In the genomic region with DNA sequence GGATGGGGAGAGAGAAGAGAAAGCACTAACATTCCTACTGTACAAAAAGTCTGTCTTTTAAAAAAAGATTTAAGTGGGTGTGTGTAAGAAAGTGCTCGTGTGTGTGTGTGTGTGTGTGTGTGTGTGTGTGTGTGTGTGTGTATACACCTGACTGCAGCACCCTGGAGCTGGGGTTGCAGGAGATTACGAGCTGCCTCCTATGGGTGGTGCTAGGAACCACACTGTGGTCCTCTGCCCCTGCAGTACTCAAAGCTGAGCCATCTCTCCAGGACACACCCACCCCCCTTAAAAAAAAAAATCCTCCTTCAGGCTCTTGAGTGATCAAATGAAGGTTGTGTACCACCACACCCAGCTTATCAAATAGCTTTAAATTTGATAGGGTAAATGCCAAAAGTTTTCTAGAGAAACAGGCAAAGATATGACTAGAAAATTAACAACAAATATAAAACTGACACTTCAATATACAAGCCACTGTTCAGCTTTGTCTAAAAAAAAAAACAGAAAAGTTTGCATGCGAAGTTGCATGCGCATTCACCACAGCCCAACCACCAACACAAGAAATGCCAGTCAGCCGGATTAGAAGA, we compare ENCODE assay signal across 37 mouse cellular contexts. TPM values are rescaled to one million over a fixed set of nuclear protein-coding genes. Genes with fewer than 3 reads are reported as not detected.
DNase-seq lines count a peak whose midpoint lies in the region; ATAC-seq and TF ChIP-seq lines count a peak whose summit lies in the region.
"Had no signal": no experiment of that assay in that cellular context is flagged by ENCODE, and none has a peak within 500 bp of the region (broad histone marks: within the 10 kb centered on the region; RNA-seq: fewer than 3 reads in every experiment).

No protein-coding gene starts in this region.

- peaks cover 17% of the 10 kb centered on the region in 2 experiments for H3K4me1 ChIP-seq in MEL (ENCODE audit: control insufficient read depth in 1 of 2, insufficient read depth in 2 of 2, low read length in 2 of 2)
- H3K4me1 ChIP-seq: limb, embryonic 10.5 days had no signal

- no peak for TF ChIP-seq POLR2A in MEL (IDR thresholded peaks at IDR 0.05; ENCODE audit: control insufficient read depth in 1 of 2, insufficient read depth in 1 of 2, low read depth in 1 of 2, low read length in 2 of 2, poor library complexity in 1 of 2)

- H3K36me3 ChIP-seq in MEL (ENCODE audit: control insufficient read depth in 1 of 2, insufficient read depth in 2 of 2, low read length in 2 of 2) (peaks cover 0 to 12% of the 10 kb centered on the region in 2 experiments; a peak in 2 of 4 replicates), macrophage (ENCODE audit: inconsistent target) (no peaks in the 10 kb centered on the region)
- H3K36me3 ChIP-seq: embryonic facial prominence, embryonic 13.5 days; forebrain, embryonic 10.5 days; forebrain, embryonic 15.5 days; hindbrain, embryonic 13.5 days; limb, embryonic 10.5 days; limb, embryonic 15.5 days; liver, embryonic 15.5 days had no signal

- H3K27ac ChIP-seq in MEL (ENCODE audit: control insufficient read depth, low read depth, low read length): peak overlapping the region; percentile 82
- peak overlapping the region; percentile 13; the same call in 1 of the 2 replicates for H3K27ac ChIP-seq in macrophage
- H3K27ac ChIP-seq: embryonic facial prominence, embryonic 13.5 days; forebrain, embryonic 10.5 days; forebrain, embryonic 15.5 days; hindbrain, embryonic 13.5 days; kidney, postnatal 0 days; limb, embryonic 10.5 days; limb, embryonic 15.5 days; liver, embryonic 15.5 days had no signal

- peak; percentile 14 to 25 (median 21); a peak in 2 of 6 replicates for TF ChIP-seq CTCF in MEL (IDR thresholded peaks at IDR 0.05 in 2 of 3, conservative IDR thresholded peaks at IDR 0.05 in 1 of 3; ENCODE audit: control insufficient read depth in 1 of 3, insufficient read depth in 1 of 3, low read depth in 2 of 3, low read length in 3 of 3, poor library complexity in 1 of 3, severe bottlenecking in 1 of 3)

- H3K4me3 ChIP-seq in MEL (ENCODE audit: control insufficient read depth in 1 of 2, insufficient read depth in 1 of 2, low read depth in 2 of 2, low read length in 2 of 2): peak overlapping the region; percentile 10 to 15; a peak in 2 of 4 replicates
- H3K4me3 ChIP-seq in macrophage (ENCODE audit: inconsistent target): no peak overlapping the region
- H3K4me3 ChIP-seq: embryonic facial prominence, embryonic 13.5 days; forebrain, embryonic 10.5 days; forebrain, embryonic 15.5 days; hindbrain, embryonic 13.5 days; limb, embryonic 10.5 days; limb, embryonic 15.5 days; liver, embryonic 15.5 days had no signal

- no peaks in the 10 kb centered on the region for H3K79me2 ChIP-seq in MEL (ENCODE audit: control insufficient read depth, insufficient read depth, low read length, poor library complexity)
- H3K79me2 ChIP-seq in macrophage (ENCODE audit: inconsistent target): no peaks in the 10 kb centered on the region

- intact Hi-C loops in heart, postnatal 25 days (cut with DNase I): loop anchor here (5.0 kb wide), 1 partner anchor 79 kb away; no protein-coding TSS in a partner anchor

- no peak for TF ChIP-seq RAD21 in MEL (IDR thresholded peaks at IDR 0.05; ENCODE audit: low read depth, low read length)

- peak; percentile 26 for DNase-seq in thymus, postnatal 4 days
- DNase-seq in thymus, postnatal 36 days: no peak
- DNase-seq in MEL (ENCODE audit: low read depth, low spot score): peak; percentile 76
- DNase-seq in heart, adult 9 months (ENCODE audit: low spot score in 2 of 2): no peak
- DNase-seq in heart, postnatal 25 days (ENCODE audit: low spot score): no peak
- DNase-seq: adrenal gland, adult 2 months; cerebellum, adult 11 months; cerebellum, adult 9-11 months; gastrocnemius, postnatal 25 days; heart, postnatal 4 days; kidney, adult 8-10 months; lung, embryonic 14.5 days; midbrain, embryonic 14.5 days; right cerebral cortex, adult 18-20 months; right cerebral cortex, postnatal 4 days had no signal

- H3K27me3 ChIP-seq in MEL (ENCODE audit: control insufficient read depth in 1 of 2, insufficient read depth in 2 of 2, low read length in 2 of 2): no peaks in the 10 kb centered on the region
- H3K27me3 ChIP-seq: embryonic facial prominence, embryonic 13.5 days; forebrain, embryonic 15.5 days; hindbrain, embryonic 13.5 days; limb, embryonic 15.5 days; liver, embryonic 15.5 days had no signal

- WGBS in macrophage (ENCODE audit: missing documents): 76% methylated on average over 5 of the region's 5 CpGs

- peak overlapping the region; percentile 23; the same call in 1 of the 2 replicates for H3K9ac ChIP-seq in MEL (ENCODE audit: control insufficient read depth, low read depth, low read length, poor library complexity, severe bottlenecking)
- H3K9ac ChIP-seq: embryonic facial prominence, embryonic 13.5 days; forebrain, embryonic 15.5 days; hindbrain, embryonic 13.5 days; limb, embryonic 15.5 days; liver, embryonic 15.5 days; lung, embryonic 14.5 days had no signal

- no peak for ATAC-seq in activated CD4-positive, CD25-positive, alpha-beta regulatory T cell, adult 4 months
- ATAC-seq: forebrain, embryonic 15.5 days; intestine, embryonic 16.5 days had no signal

- no peaks in the 10 kb centered on the region for H3K9me3 ChIP-seq in MEL (replicated peaks; ENCODE audit: insufficient read depth, low read length)
- H3K9me3 ChIP-seq: embryonic facial prominence, embryonic 13.5 days; forebrain, embryonic 10.5 days; forebrain, embryonic 15.5 days; hindbrain, embryonic 13.5 days; limb, embryonic 10.5 days; limb, embryonic 15.5 days; liver, embryonic 15.5 days had no signal

- peak; percentile 59 to 77; a peak in 3 of 4 replicates for TF ChIP-seq EP300 in MEL (IDR thresholded peaks at IDR 0.05; ENCODE audit: low read depth in 1 of 2, low read length in 2 of 2)

TF ChIP-seq in MEL, 35 proteins besides CTCF, POLR2A, EP300 and RAD21 (continues in another document):
- peak; percentile 94 for TF ChIP-seq ZNF384 (IDR thresholded peaks at IDR 0.05; ENCODE audit: low read depth, low read length)
- no peak for TF ChIP-seq USF1 (IDR thresholded peaks at IDR 0.05; ENCODE audit: low read depth, low read length)
- TF ChIP-seq CHD2 (IDR thresholded peaks at IDR 0.05; ENCODE audit: low read length): no peak
- TF ChIP-seq TBP (IDR thresholded peaks at IDR 0.05; ENCODE audit: low read depth, low read length): no peak
- no peak for TF ChIP-seq POLR2AphosphoS5 (IDR thresholded peaks at IDR 0.05; ENCODE audit: borderline replicate concordance, low read depth, low read length)
- TF ChIP-seq UBTF (IDR thresholded peaks at IDR 0.05; ENCODE audit: borderline replicate concordance, insufficient read depth, low read depth, low read length): no peak
- no peak for TF ChIP-seq RCOR1 (IDR thresholded peaks at IDR 0.05; ENCODE audit: low read depth, low read length)
- 0 out of 2 replicates have a peak, but pooled peaks have one; percentile 25 for TF ChIP-seq NRF1 (IDR thresholded peaks at IDR 0.05; ENCODE audit: insufficient read depth, low read depth, low read length, poor library complexity, severe bottlenecking)
- no peak for TF ChIP-seq MYC (IDR thresholded peaks at IDR 0.05; ENCODE audit: low read depth, low read length)
- TF ChIP-seq MAZ (IDR thresholded peaks at IDR 0.05; ENCODE audit: low read depth, low read length): no peak
- no peak; the same call in 1 of the 2 replicates for TF ChIP-seq ZKSCAN1 (IDR thresholded peaks at IDR 0.05; ENCODE audit: low read depth, low read length)
- no peak for TF ChIP-seq BHLHE40 (IDR thresholded peaks at IDR 0.05; ENCODE audit: borderline replicate concordance, low read depth, low read length)
- 0 out of 2 replicates have a peak, but pooled peaks have one; percentile 15 for TF ChIP-seq MAX (IDR thresholded peaks at IDR 0.05; ENCODE audit: low read length)
- no peak for TF ChIP-seq MEF2A (IDR thresholded peaks at IDR 0.05; ENCODE audit: extremely low read depth, insufficient replicate concordance, low read depth, low read length, poor library complexity, severe bottlenecking)
- TF ChIP-seq TCF12 (IDR thresholded peaks at IDR 0.05; ENCODE audit: low read depth, low read length): peak; percentile 54; the same call in 1 of the 2 replicates
- TF ChIP-seq HCFC1 (IDR thresholded peaks at IDR 0.05; ENCODE audit: low read depth, low read length): no peak
- no peak for TF ChIP-seq KAT2A (conservative IDR thresholded peaks at IDR 0.05; ENCODE audit: low read depth, low read length)
- TF ChIP-seq JUND (IDR thresholded peaks at IDR 0.05; ENCODE audit: low read depth, low read length): no peak
- no peak for TF ChIP-seq CHD1 (IDR thresholded peaks at IDR 0.05; ENCODE audit: low read depth, low read length)
- no peak for TF ChIP-seq ZC3H11A (IDR thresholded peaks at IDR 0.05; ENCODE audit: low read depth, low read length)
- no peak for TF ChIP-seq SMC3 (IDR thresholded peaks at IDR 0.05; ENCODE audit: low read depth, low read length)
- peak; percentile 24; the same call in 1 of the 2 replicates for TF ChIP-seq MYB (IDR thresholded peaks at IDR 0.05; ENCODE audit: low read depth, low read length)
- TF ChIP-seq MXI1 (IDR thresholded peaks at IDR 0.05; ENCODE audit: low read depth, low read length): peak; percentile 30; the same call in 1 of the 2 replicates

RNA-seq across cellular contexts. Expression of gene Abhd12b, which starts 12.9 kb away (rescaled TPM):
- 0.10 TPM in 1 of 2 replicates, not detected in the other for total RNA-seq in MEL (2012; rRNA removed)
- not detected for polyA plus RNA-seq in MEL (2012; ENCODE audit: insufficient read depth in 1 of 2, insufficient read length in 2 of 2, low read depth in 1 of 2, low replicate concordance in 2 of 2, missing spikeins in 1 of 2)
- not detected for total RNA-seq in macrophage (2018; cell fraction: chromatin; rRNA removed)
- total RNA-seq in macrophage (2018; cell fraction: cytosol; rRNA removed): not detected
- under 1 TPM in 1 of 26 experiments, not detected in 25; 0.50 TPM for total RNA-seq in macrophage (2018; cell fraction: nucleus; rRNA removed)
- polyA plus RNA-seq in macrophage (2018): not detected in 3 replicates
- polyA plus RNA-seq in activated CD4-positive, CD25-positive, alpha-beta regulatory T cell, adult 4 months (2017; shearing (Covaris generic)): 1 to 10 TPM; 1.0 to 1.2 TPM
- not detected for total RNA-seq in heart, postnatal 25 days (2021)
- total RNA-seq: adrenal gland, adult 2 months; adrenal gland, postnatal 36 days; ES-E14; gastrocnemius, adult 18-20 months; gastrocnemius, postnatal 25 days; heart, postnatal 4 days; left cerebral cortex, postnatal 10 days; monocyte, adult 5-6 weeks had no signal
- polyA plus RNA-seq: adrenal gland, adult 2 months; C2C12; forebrain, embryonic 10.5 days; forebrain, embryonic 15.5 days; heart, embryonic 11.5 days; heart, embryonic 16.5 days; kidney, postnatal 0 days; large intestine, adult 2 months; limb, embryonic 10.5 days; liver, embryonic 15.5 days; spleen, adult 2 months; thymus, postnatal 0 days had no signal

RNA-seq across cellular contexts. Expression of gene Nin, which starts 27.6 kb away (rescaled TPM):
- total RNA-seq in MEL (2012; rRNA removed): 45.2 and 48.4 TPM in 2 replicates
- polyA plus RNA-seq in MEL (2012; ENCODE audit: insufficient read depth in 1 of 2, insufficient read length in 2 of 2, low read depth in 1 of 2, low replicate concordance in 2 of 2, missing spikeins in 1 of 2): 10 to 100 TPM in 1 of 2 experiments, not detected in 1; 49.1 TPM
- 100 to 1,000 TPM in 10 of 26 experiments, 10 to 100 TPM in 16; 31.8 to 133 (median 88.5) TPM for total RNA-seq in macrophage (2018; cell fraction: chromatin; rRNA removed)
- 10 to 100 TPM; 17.6 to 37.1 (median 28.2) TPM for total RNA-seq in macrophage (2018; cell fraction: cytosol; rRNA removed)
- total RNA-seq in macrophage (2018; cell fraction: nucleus; rRNA removed): 10 to 100 TPM; 34.0 to 83.1 (median 56.1) TPM
- 14.2 to 22.1 TPM (median 14.3 TPM) in 3 replicates for polyA plus RNA-seq in macrophage (2018)
- polyA plus RNA-seq in activated CD4-positive, CD25-positive, alpha-beta regulatory T cell, adult 4 months (2017; shearing (Covaris generic)): 10 to 100 TPM; 19.2 to 24.3 TPM
- 10 to 100 TPM; 17.2 to 18.2 TPM for total RNA-seq in heart, postnatal 25 days (2021)

Comparison
In these comparisons a context has a peak if more than half of its experiments do, and no peak if none do; other contexts are left out.
1. DNase-seq: peak in thymus, postnatal 4 days (single experiment) and MEL (single experiment); none in thymus, postnatal 36 days (0 of 2), heart, adult 9 months (0 of 2) and heart, postnatal 25 days (single experiment).